Mouse (Mus musculus): Measurements from ENCODE around the gene Tmem216. TPM values are rescaled to one million over a fixed set of nuclear protein-coding genes. Genes with fewer than 3 reads are reported as not detected.

Tmem216 gene
- polyA plus RNA-seq, 2 experiments = 9.7 to 16.9 TPM

- no peak overlapping the region for H3K4me2 ChIP-seq (ENCODE audit: low read depth)
- 53% methylated on average over 1 of the region's 1 CpGs for WGBS (ENCODE audit: insufficient replicate concordance)
- peak in 1 of 3 experiments; percentile 17 for DNase-seq (ENCODE audit: low read depth in 3 of 3, low spot score in 3 of 3)
- no peak overlapping the region for H3K27ac ChIP-seq
- H3K9me3 ChIP-seq (ENCODE audit: control insufficient read depth, low read length) = no peaks in the 10 kb centered on the region
- no peaks in the 10 kb centered on the region for H3K27me3 ChIP-seq (ENCODE audit: control insufficient read depth, insufficient read depth, low read length)
- peak; percentile 60 for TF ChIP-seq CTCF (IDR thresholded peaks at IDR 0.05; ENCODE audit: low read depth)
- no peak for TF ChIP-seq EP300 (IDR thresholded peaks at IDR 0.05; ENCODE audit: low read depth)
- no peak overlapping the region for H3K9ac ChIP-seq (replicated peaks)
- H3K36me3 ChIP-seq (replicated peaks; ENCODE audit: control insufficient read depth, insufficient read depth, low read depth) = peaks cover 28% of the 10 kb centered on the region
- no peak for ATAC-seq (ENCODE audit: insufficient read depth)
- no peak overlapping the region for H3K4me3 ChIP-seq (ENCODE audit: insufficient read depth in 1 of 2, low read depth in 2 of 2, low read length in 2 of 2)
- H3K4me1 ChIP-seq (replicated peaks; ENCODE audit: control insufficient read depth in 2 of 2, insufficient read depth in 2 of 2, low read length in 1 of 2) = peaks cover 18 to 21% of the 10 kb centered on the region in 2 experiments
Measured at GRCm38 (mm10) chr19:10520355-10520754, 35.7 kb downstream of the Tmem216 start.

GRCm38 (mm10) chr19:10510759-10511330 lies 45.2 kb downstream of the Tmem216 start:
- Histone ChIP-seq H3K4me2 (ENCODE audit: low read depth) (no peak overlapping the region), H3K4me3 (ENCODE audit: insufficient read depth in 1 of 2, low read depth in 2 of 2, low read length in 2 of 2) (no peak overlapping the region), H3K9ac (replicated peaks) (no peak overlapping the region), H3K9me3 (ENCODE audit: control insufficient read depth, low read length) (no peaks in the 10 kb centered on the region), H3K27me3 (ENCODE audit: control insufficient read depth, insufficient read depth, low read length) (no peaks in the 10 kb centered on the region), H3K27ac (no peak overlapping the region), H3K36me3 (replicated peaks; ENCODE audit: control insufficient read depth, insufficient read depth, low read depth) (peaks cover 36% of the 10 kb centered on the region), H3K4me1 (replicated peaks; ENCODE audit: control insufficient read depth in 2 of 2, insufficient read depth in 2 of 2, low read length in 1 of 2) (no peaks in the 10 kb centered on the region)
- DNase-seq (ENCODE audit: low read depth in 3 of 3, low spot score in 3 of 3) (no peak), ATAC-seq (ENCODE audit: insufficient read depth) (no peak)
- TF ChIP-seq CTCF (IDR thresholded peaks at IDR 0.05; ENCODE audit: low read depth) = no peak
- no peak for TF ChIP-seq EP300 (IDR thresholded peaks at IDR 0.05; ENCODE audit: low read depth)
- WGBS (ENCODE audit: insufficient replicate concordance) = 69% methylated on average over 6 of the region's 6 CpGs

GRCm38 (mm10) chr19:10502571-10502970 lies 53.5 kb downstream of the Tmem216 start:
- Histone ChIP-seq H3K4me1 (replicated peaks; ENCODE audit: control insufficient read depth in 2 of 2, insufficient read depth in 2 of 2, low read length in 1 of 2) (no peaks in the 10 kb centered on the region; a peak in 1 of 4 replicates), H3K4me3 (ENCODE audit: insufficient read depth in 1 of 2, low read depth in 2 of 2, low read length in 2 of 2) (no peak overlapping the region), H3K27ac (no peak overlapping the region), H3K36me3 (replicated peaks; ENCODE audit: control insufficient read depth, insufficient read depth, low read depth) (peaks cover 25% of the 10 kb centered on the region), H3K27me3 (ENCODE audit: control insufficient read depth, insufficient read depth, low read length) (no peaks in the 10 kb centered on the region), H3K4me2 (ENCODE audit: low read depth) (no peak overlapping the region), H3K9ac (replicated peaks) (no peak overlapping the region), H3K9me3 (ENCODE audit: control insufficient read depth, low read length) (no peaks in the 10 kb centered on the region)
- WGBS (ENCODE audit: insufficient replicate concordance) = 19% methylated on average over 4 of the region's 4 CpGs
- TF ChIP-seq CTCF (IDR thresholded peaks at IDR 0.05; ENCODE audit: low read depth) (peak; percentile 96), EP300 (IDR thresholded peaks at IDR 0.05; ENCODE audit: low read depth) (no peak)
- DNase-seq (ENCODE audit: low read depth in 3 of 3, low spot score in 3 of 3) (no peak), ATAC-seq (ENCODE audit: insufficient read depth) (peak; percentile 58; the same call in 1 of the 2 replicates)

- no peak overlapping the region for H3K27ac ChIP-seq
- TF ChIP-seq EP300 (IDR thresholded peaks at IDR 0.05; ENCODE audit: low read depth) (no peak), CTCF (IDR thresholded peaks at IDR 0.05; ENCODE audit: low read depth) (no peak)
- no peaks in the 10 kb centered on the region; a peak in 1 of 4 replicates for H3K4me1 ChIP-seq (replicated peaks; ENCODE audit: control insufficient read depth in 2 of 2, insufficient read depth in 2 of 2, low read length in 1 of 2)
- 91% methylated on average over 8 of the region's 8 CpGs for WGBS (ENCODE audit: insufficient replicate concordance)
- no peaks in the 10 kb centered on the region for H3K27me3 ChIP-seq (ENCODE audit: control insufficient read depth, insufficient read depth, low read length)
- H3K36me3 ChIP-seq (replicated peaks; ENCODE audit: control insufficient read depth, insufficient read depth, low read depth) = peaks cover 19% of the 10 kb centered on the region
- H3K4me3 ChIP-seq (ENCODE audit: insufficient read depth in 1 of 2, low read depth in 2 of 2, low read length in 2 of 2) = no peak overlapping the region
- H3K9ac ChIP-seq (replicated peaks) = no peak overlapping the region
- ATAC-seq (ENCODE audit: insufficient read depth) (no peak), DNase-seq (ENCODE audit: low read depth in 3 of 3, low spot score in 3 of 3) (no peak)
- no peaks in the 10 kb centered on the region for H3K9me3 ChIP-seq (ENCODE audit: control insufficient read depth, low read length)
- H3K4me2 ChIP-seq (ENCODE audit: low read depth) = no peak overlapping the region
Measured at GRCm38 (mm10) chr19:10500581-10500980, 55.5 kb downstream of the Tmem216 start.

- no peak overlapping the region for H3K27ac ChIP-seq
- no peaks in the 10 kb centered on the region for H3K9me3 ChIP-seq (ENCODE audit: control insufficient read depth, low read length)
- peak in 1 of 3 experiments; percentile 17 for DNase-seq (ENCODE audit: low read depth in 3 of 3, low spot score in 3 of 3)
- no peak for ATAC-seq (ENCODE audit: insufficient read depth)
- H3K4me3 ChIP-seq (ENCODE audit: insufficient read depth in 1 of 2, low read depth in 2 of 2, low read length in 2 of 2) = no peak overlapping the region
- H3K27me3 ChIP-seq (ENCODE audit: control insufficient read depth, insufficient read depth, low read length) = no peaks in the 10 kb centered on the region
- no peaks in the 10 kb centered on the region; a peak in 1 of 4 replicates for H3K4me1 ChIP-seq (replicated peaks; ENCODE audit: control insufficient read depth in 2 of 2, insufficient read depth in 2 of 2, low read length in 1 of 2)
- 23% methylated on average over 8 of the region's 8 CpGs for WGBS (ENCODE audit: insufficient replicate concordance)
- no peak overlapping the region for H3K9ac ChIP-seq (replicated peaks)
- H3K4me2 ChIP-seq (ENCODE audit: low read depth) = no peak overlapping the region
- peaks cover 19% of the 10 kb centered on the region for H3K36me3 ChIP-seq (replicated peaks; ENCODE audit: control insufficient read depth, insufficient read depth, low read depth)
- TF ChIP-seq CTCF (IDR thresholded peaks at IDR 0.05; ENCODE audit: low read depth) (no peak), EP300 (IDR thresholded peaks at IDR 0.05; ENCODE audit: low read depth) (no peak)
Measured at GRCm38 (mm10) chr19:10497512-10498160, 58.4 kb downstream of the Tmem216 start.
